Mouse (Mus musculus): Measurements from ENCODE around the gene Pard3. TPM values are rescaled to one million over a fixed set of nuclear protein-coding genes. Genes with fewer than 3 reads are reported as not detected.

Gene Pard3
- polyA plus RNA-seq (2015; fragmentation: Nextera tagmentation; extraction: Ambion mirVana), result 33.2 and 35.0 TPM in 2 replicates

GRCm38 (mm10) chr8:127063551-127064360, at the start of gene Pard3:
Pard3 (plus strand) TSS chr8:127063893.
- Histone ChIP-seq H3K4me2 (replicated peaks) (peak within 1 kb of the TSS; percentile 74), H3K9me3 (no peaks in the 10 kb centered on the region), H3K27me3 (no peaks in the 10 kb centered on the region), H3K9ac (peak within 1 kb of the TSS; percentile 99), H3K36me3 (no peaks in the 10 kb centered on the region), H3K4me3 (peak within 1 kb of the TSS; percentile 95), H3K27ac (peak within 1 kb of the TSS; percentile 98), H3K4me1 (peaks cover 43% of the 10 kb centered on the region)
- ATAC-seq (ENCODE audit: low FRiP score, low read depth), result peak; percentile 93
- under 1% methylated on average over 85 of the region's 98 CpGs for WGBS

GRCm38 (mm10) chr8:127021830-127022229, 41.9 kb upstream of the Pard3 start:
- Histone ChIP-seq H3K9me3 (peaks cover 5% of the 10 kb centered on the region; the same call in 1 of the 2 replicates), H3K27me3 (no peaks in the 10 kb centered on the region), H3K4me3 (no peak overlapping the region), H3K27ac (no peak overlapping the region), H3K4me1 (peaks cover 8% of the 10 kb centered on the region; the same call in 1 of the 2 replicates), H3K9ac (no peak overlapping the region), H3K4me2 (replicated peaks) (no peak overlapping the region), H3K36me3 (no peaks in the 10 kb centered on the region)
- 83% methylated on average over 1 of the region's 1 CpGs for WGBS
- no peak for ATAC-seq (ENCODE audit: low FRiP score, low read depth)

GRCm38 (mm10) chr8:127025256-127025717, 38.4 kb upstream of the Pard3 start:
- no peaks in the 10 kb centered on the region for H3K9me3 ChIP-seq
- ATAC-seq (ENCODE audit: low FRiP score, low read depth), result peak; percentile 28; the same call in 1 of the 2 replicates
- 33% methylated on average over 11 of the region's 11 CpGs for WGBS
- no peak overlapping the region for H3K4me3 ChIP-seq
- H3K36me3 ChIP-seq, result no peaks in the 10 kb centered on the region
- no peaks in the 10 kb centered on the region for H3K27me3 ChIP-seq
- H3K4me1 ChIP-seq, result peaks cover 8% of the 10 kb centered on the region; the same call in 1 of the 2 replicates
- H3K27ac ChIP-seq, result no peak overlapping the region
- no peak overlapping the region for H3K9ac ChIP-seq
- peak overlapping the region; percentile 3; the same call in 1 of the 2 replicates for H3K4me2 ChIP-seq (replicated peaks)

- ATAC-seq (ENCODE audit: low FRiP score, low read depth), result no peak
- Histone ChIP-seq H3K27me3 (no peaks in the 10 kb centered on the region), H3K36me3 (no peaks in the 10 kb centered on the region), H3K4me1 (peaks cover 8% of the 10 kb centered on the region; the same call in 1 of the 2 replicates), H3K9ac (no peak overlapping the region), H3K27ac (no peak overlapping the region), H3K4me3 (no peak overlapping the region), H3K4me2 (replicated peaks) (peak overlapping the region; percentile 3; the same call in 1 of the 2 replicates), H3K9me3 (no peaks in the 10 kb centered on the region)
- 53% methylated on average over 11 of the region's 11 CpGs for WGBS
These were observed 37.9 kb upstream of the Pard3 start for GRCm38 (mm10) chr8:127025775-127026174.

- H3K36me3 ChIP-seq, result no peaks in the 10 kb centered on the region
- no peak overlapping the region for H3K4me3 ChIP-seq
- H3K9ac ChIP-seq, result no peak overlapping the region
- H3K27me3 ChIP-seq, result no peaks in the 10 kb centered on the region
- H3K27ac ChIP-seq, result no peak overlapping the region
- H3K4me2 ChIP-seq (replicated peaks), result no peak overlapping the region
- H3K4me1 ChIP-seq, result no peaks in the 10 kb centered on the region
- WGBS, result 83% methylated on average over 5 of the region's 5 CpGs
- no peaks in the 10 kb centered on the region for H3K9me3 ChIP-seq
- no peak for ATAC-seq (ENCODE audit: low FRiP score, low read depth)
These were observed 32.2 kb upstream of the Pard3 start for GRCm38 (mm10) chr8:127031476-127031875.

- Histone ChIP-seq H3K36me3 (no peaks in the 10 kb centered on the region), H3K9me3 (no peaks in the 10 kb centered on the region), H3K4me3 (no peak overlapping the region), H3K4me1 (no peaks in the 10 kb centered on the region), H3K27ac (no peak overlapping the region), H3K4me2 (replicated peaks) (no peak overlapping the region), H3K27me3 (no peaks in the 10 kb centered on the region), H3K9ac (no peak overlapping the region)
- 67% methylated on average over 4 of the region's 4 CpGs for WGBS
- no peak for ATAC-seq (ENCODE audit: low FRiP score, low read depth)
These were observed 24.8 kb upstream of the Pard3 start for GRCm38 (mm10) chr8:127038928-127039327.

GRCm38 (mm10) chr8:127049996-127050395, 13.7 kb upstream of the Pard3 start:
- Histone ChIP-seq H3K4me1 (peaks cover 3% of the 10 kb centered on the region; the same call in 1 of the 2 replicates), H3K27me3 (no peaks in the 10 kb centered on the region), H3K4me3 (no peak overlapping the region), H3K9ac (no peak overlapping the region), H3K27ac (no peak overlapping the region), H3K4me2 (replicated peaks) (no peak overlapping the region), H3K9me3 (no peaks in the 10 kb centered on the region), H3K36me3 (no peaks in the 10 kb centered on the region)
- 75% methylated on average over 5 of the region's 5 CpGs for WGBS
- ATAC-seq (ENCODE audit: low FRiP score, low read depth), result no peak

GRCm38 (mm10) chr8:127052132-127052531, 11.6 kb upstream of the Pard3 start:
- Histone ChIP-seq H3K27ac (no peak overlapping the region), H3K4me2 (replicated peaks) (no peak overlapping the region), H3K4me3 (no peak overlapping the region), H3K36me3 (no peaks in the 10 kb centered on the region), H3K4me1 (peaks cover 3% of the 10 kb centered on the region; the same call in 1 of the 2 replicates), H3K9me3 (no peaks in the 10 kb centered on the region), H3K27me3 (no peaks in the 10 kb centered on the region), H3K9ac (no peak overlapping the region)
- 52% methylated on average over 10 of the region's 10 CpGs for WGBS
- ATAC-seq (ENCODE audit: low FRiP score, low read depth), result no peak

- 35% methylated on average over 4 of the region's 4 CpGs for WGBS
- Histone ChIP-seq H3K4me2 (replicated peaks) (no peak overlapping the region), H3K9me3 (no peaks in the 10 kb centered on the region), H3K9ac (no peak overlapping the region), H3K27me3 (no peaks in the 10 kb centered on the region), H3K27ac (no peak overlapping the region), H3K36me3 (no peaks in the 10 kb centered on the region), H3K4me1 (no peaks in the 10 kb centered on the region; the same call in 1 of the 2 replicates), H3K4me3 (no peak overlapping the region)
- ATAC-seq (ENCODE audit: low FRiP score, low read depth), result peak; percentile 69; the same call in 1 of the 2 replicates
These were observed 8.6 kb upstream of the Pard3 start for GRCm38 (mm10) chr8:127055081-127055480.

GRCm38 (mm10) chr8:127058759-127059158, 4.9 kb upstream of the Pard3 start:
- H3K4me1 ChIP-seq, result peaks cover 8% of the 10 kb centered on the region
- no peaks in the 10 kb centered on the region for H3K9me3 ChIP-seq
- H3K4me3 ChIP-seq, result no peak overlapping the region
- H3K36me3 ChIP-seq, result no peaks in the 10 kb centered on the region
- H3K4me2 ChIP-seq (replicated peaks), result no peak overlapping the region
- H3K9ac ChIP-seq, result no peak overlapping the region
- no peak for ATAC-seq (ENCODE audit: low FRiP score, low read depth)
- no peaks in the 10 kb centered on the region for H3K27me3 ChIP-seq
- H3K27ac ChIP-seq, result no peak overlapping the region
- 78% methylated on average over 2 of the region's 2 CpGs for WGBS

- no peaks in the 10 kb centered on the region for H3K36me3 ChIP-seq
- H3K27me3 ChIP-seq, result no peaks in the 10 kb centered on the region
- no peak overlapping the region for H3K9ac ChIP-seq
- no peak for ATAC-seq (ENCODE audit: low FRiP score, low read depth)
- H3K4me2 ChIP-seq (replicated peaks), result no peak overlapping the region
- H3K4me3 ChIP-seq, result no peak overlapping the region
- WGBS, result 68% methylated on average over 2 of the region's 2 CpGs
- H3K4me1 ChIP-seq, result peaks cover 8% of the 10 kb centered on the region
- no peak overlapping the region for H3K27ac ChIP-seq
- no peaks in the 10 kb centered on the region for H3K9me3 ChIP-seq
These were observed 3.9 kb upstream of the Pard3 start for GRCm38 (mm10) chr8:127059826-127060225.

GRCm38 (mm10) chr8:127064361-127065112, 844 bp downstream of the Pard3 start:
- WGBS, result under 1% methylated on average over 80 of the region's 80 CpGs
- peak overlapping the region; percentile 98 for H3K27ac ChIP-seq
- H3K4me1 ChIP-seq, result peaks cover 46% of the 10 kb centered on the region
- peak overlapping the region; percentile 95 for H3K4me3 ChIP-seq
- no peaks in the 10 kb centered on the region for H3K36me3 ChIP-seq
- peak; percentile 69 for ATAC-seq (ENCODE audit: low FRiP score, low read depth)
- H3K27me3 ChIP-seq, result no peaks in the 10 kb centered on the region
- H3K9me3 ChIP-seq, result no peaks in the 10 kb centered on the region
- H3K9ac ChIP-seq, result peak overlapping the region; percentile 99
- peak overlapping the region; percentile 74 for H3K4me2 ChIP-seq (replicated peaks)
